Mouse (Mus musculus): ENCODE data around the gene Mrpl11. TPM values are rescaled to one million over a fixed set of nuclear protein-coding genes. Genes with fewer than 3 reads are reported as not detected.
"Not testable (repeated sequence)": the region's sequence is repeated elsewhere in the genome, so short reads cannot be mapped to it uniquely, and the experiment has no call there.

Gene Mrpl11
- polyA plus RNA-seq, 1 experiment from 2014 or later, result 42.8 TPM

DNA sequence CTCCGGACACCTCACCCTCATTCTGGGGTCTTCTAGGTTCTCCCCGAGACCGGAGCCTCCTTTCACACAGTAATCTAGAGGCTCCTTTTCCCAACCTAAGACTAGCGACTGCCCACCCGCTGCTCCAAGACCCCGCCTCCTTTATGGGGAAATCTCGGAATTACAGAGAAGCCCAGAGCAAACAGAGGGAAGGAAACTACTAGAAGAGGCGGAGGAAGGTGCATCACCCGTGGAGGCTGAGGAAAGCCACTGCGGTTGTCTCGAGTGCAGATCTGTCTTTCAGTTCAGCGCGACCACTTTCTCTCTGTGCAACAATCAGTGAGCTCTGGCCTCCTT, 18.7 kb upstream of the Mrpl11 start:
- Histone ChIP-seq H3K27me3 (peaks cover 83% of the 10 kb centered on the region), H3K4me1 (replicated peaks) (peaks cover 15% of the 10 kb centered on the region), H3K4me3 (replicated peaks) (peak overlapping the region; percentile 58), H3K27ac (replicated peaks) (no peak overlapping the region), H3K36me3 (replicated peaks) (no peaks in the 10 kb centered on the region), H3K9me3 (replicated peaks) (no peaks in the 10 kb centered on the region), H3K9ac (no peak overlapping the region), H3K4me2 (peak overlapping the region; percentile 85)
- no peak for ATAC-seq (ENCODE audit: insufficient read depth)
- 6% methylated on average over 13 of the region's 13 CpGs for WGBS (ENCODE audit: insufficient replicate concordance)

GRCm38 (mm10) chr19:4945540-4945939, 16.4 kb upstream of the Mrpl11 start:
- Histone ChIP-seq H3K4me3 (replicated peaks) (no peak overlapping the region), H3K9ac (no peak overlapping the region), H3K4me1 (replicated peaks) (peaks cover 15% of the 10 kb centered on the region), H3K9me3 (replicated peaks) (no peaks in the 10 kb centered on the region), H3K36me3 (replicated peaks) (no peaks in the 10 kb centered on the region), H3K4me2 (no peak overlapping the region), H3K27ac (replicated peaks) (no peak overlapping the region), H3K27me3 (peaks cover 68% of the 10 kb centered on the region)
- no peak for ATAC-seq (ENCODE audit: insufficient read depth)
- 38% methylated on average over 6 of the region's 6 CpGs for WGBS (ENCODE audit: insufficient replicate concordance)

GRCm38 (mm10) chr19:4948641-4949040, 13.3 kb upstream of the Mrpl11 start:
- not testable (repeated sequence) for H3K4me3 ChIP-seq (replicated peaks); H3K9me3 ChIP-seq (replicated peaks); H3K27ac ChIP-seq (replicated peaks); H3K36me3 ChIP-seq (replicated peaks); ATAC-seq (ENCODE audit: insufficient read depth); H3K4me2 ChIP-seq; H3K4me1 ChIP-seq (replicated peaks); H3K9ac ChIP-seq
- 73% methylated on average over 9 of the region's 9 CpGs for WGBS (ENCODE audit: insufficient replicate concordance)
- H3K27me3 ChIP-seq, result peaks cover 38% of the 10 kb centered on the region

DNA sequence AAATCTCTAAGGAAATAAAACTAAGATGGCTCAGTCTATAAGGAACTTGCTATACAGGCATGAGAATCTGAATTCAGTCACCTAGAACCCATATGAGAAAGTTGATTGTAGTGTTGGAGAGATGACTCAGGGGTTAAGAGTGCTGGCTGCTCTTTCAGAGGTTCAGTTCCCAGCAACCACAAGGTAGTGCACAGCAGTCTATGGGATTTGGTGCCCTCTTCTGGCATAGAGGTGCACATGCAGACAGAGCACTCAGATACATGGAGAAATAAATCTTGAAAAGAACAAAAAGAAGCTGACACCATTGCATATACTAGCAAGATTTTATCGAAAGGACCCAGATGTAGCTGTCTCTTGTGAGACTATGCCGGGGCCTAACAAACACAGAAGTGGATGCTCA, 6.3 kb downstream of the Mrpl11 start:
- no peak for ATAC-seq (ENCODE audit: insufficient read depth)
- H3K4me1 ChIP-seq (replicated peaks), result peaks cover 3% of the 10 kb centered on the region
- H3K36me3 ChIP-seq (replicated peaks), result peaks cover 22% of the 10 kb centered on the region
- H3K27ac ChIP-seq (replicated peaks), result no peak overlapping the region
- H3K4me2 ChIP-seq, result no peak overlapping the region
- no peaks in the 10 kb centered on the region for H3K27me3 ChIP-seq
- H3K9me3 ChIP-seq (replicated peaks), result no peaks in the 10 kb centered on the region
- H3K9ac ChIP-seq, result no peak overlapping the region
- WGBS (ENCODE audit: insufficient replicate concordance), result 63% methylated on average over 2 of the region's 2 CpGs
- H3K4me3 ChIP-seq (replicated peaks), result no peak overlapping the region

DNA sequence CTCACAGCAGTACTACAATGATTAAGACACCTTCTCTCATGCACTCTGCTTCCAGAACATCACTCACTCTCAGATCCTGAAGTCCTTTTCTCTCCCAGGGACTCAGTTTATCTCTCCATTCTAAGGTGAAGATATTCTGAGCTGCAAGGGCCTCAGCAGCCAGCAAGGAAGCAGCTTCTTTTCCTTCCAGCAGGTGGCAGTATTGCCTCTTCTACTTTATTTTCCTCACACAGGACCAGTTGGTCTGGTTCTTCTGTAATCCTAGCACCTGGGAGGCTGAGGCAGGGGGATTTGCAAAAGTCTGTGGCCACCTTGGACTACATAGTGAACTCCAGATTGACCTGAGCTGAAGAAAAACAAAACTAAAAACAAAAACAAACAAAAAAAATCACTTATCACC, 19.8 kb downstream of the Mrpl11 start:
- Histone ChIP-seq H3K27me3 (peaks cover 49% of the 10 kb centered on the region), H3K4me2 (no peak overlapping the region), H3K27ac (replicated peaks) (no peak overlapping the region), H3K36me3 (replicated peaks) (no peaks in the 10 kb centered on the region), H3K9ac (no peak overlapping the region), H3K9me3 (replicated peaks) (no peaks in the 10 kb centered on the region), H3K4me1 (replicated peaks) (no peaks in the 10 kb centered on the region), H3K4me3 (replicated peaks) (no peak overlapping the region)
- no peak for ATAC-seq (ENCODE audit: insufficient read depth)

DNA sequence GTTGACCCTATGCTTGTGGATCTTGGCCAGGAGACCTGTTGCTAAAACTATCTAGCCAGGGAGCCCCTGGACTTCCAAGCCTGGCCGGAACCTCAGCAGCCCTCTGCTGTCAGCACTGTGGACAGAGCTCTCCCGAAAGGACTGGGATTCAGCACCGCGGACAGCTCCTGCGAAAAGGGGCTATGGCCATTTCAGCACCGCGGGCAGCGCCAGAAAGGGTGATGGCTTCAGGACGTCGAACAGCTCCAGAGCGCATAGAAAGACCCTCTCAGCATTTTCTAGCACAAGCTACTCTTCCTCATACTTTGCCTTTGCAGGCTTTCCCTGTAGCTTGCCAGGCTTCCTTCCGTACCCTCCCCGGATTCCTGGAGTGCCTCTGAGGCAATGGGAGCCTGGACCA, 27.1 kb downstream of the Mrpl11 start:
- Histone ChIP-seq H3K9me3 (replicated peaks) (no peaks in the 10 kb centered on the region), H3K4me1 (replicated peaks) (no peaks in the 10 kb centered on the region), H3K4me2 (no peak overlapping the region), H3K4me3 (replicated peaks) (no peak overlapping the region), H3K9ac (no peak overlapping the region), H3K27ac (replicated peaks) (no peak overlapping the region), H3K27me3 (peaks cover 83% of the 10 kb centered on the region), H3K36me3 (replicated peaks) (no peaks in the 10 kb centered on the region)
- no peak for ATAC-seq (ENCODE audit: insufficient read depth)
- 4% methylated on average over 13 of the region's 13 CpGs for WGBS (ENCODE audit: insufficient replicate concordance)

GRCm38 (mm10) chr19:4989434-4990255, 27.7 kb downstream of the Mrpl11 start:
- Histone ChIP-seq H3K9me3 (replicated peaks) (no peaks in the 10 kb centered on the region), H3K36me3 (replicated peaks) (no peaks in the 10 kb centered on the region), H3K27me3 (peaks cover 82% of the 10 kb centered on the region), H3K9ac (no peak overlapping the region), H3K4me2 (no peak overlapping the region), H3K4me3 (replicated peaks) (no peak overlapping the region), H3K4me1 (replicated peaks) (no peaks in the 10 kb centered on the region), H3K27ac (replicated peaks) (no peak overlapping the region)
- ATAC-seq (ENCODE audit: insufficient read depth), result no peak
- 18% methylated on average over 47 of the region's 47 CpGs for WGBS (ENCODE audit: insufficient replicate concordance)

- Histone ChIP-seq H3K27me3 (peaks cover 82% of the 10 kb centered on the region), H3K4me3 (replicated peaks) (no peak within 1 kb of the TSS), H3K4me2 (no peak within 1 kb of the TSS), H3K36me3 (replicated peaks) (no peaks in the 10 kb centered on the region), H3K4me1 (replicated peaks) (no peaks in the 10 kb centered on the region), H3K27ac (replicated peaks) (no peak within 1 kb of the TSS), H3K9ac (no peak within 1 kb of the TSS), H3K9me3 (replicated peaks) (no peaks in the 10 kb centered on the region)
- WGBS (ENCODE audit: insufficient replicate concordance), result 16% methylated on average over 4 of the region's 4 CpGs
- no peak for ATAC-seq (ENCODE audit: insufficient read depth)
These were observed 28.3 kb downstream of the Mrpl11 start, which contains the start of gene Npas4 for GRCm38 (mm10) chr19:4990256-4990625. TSS of gene Npas4 (minus strand) at chr19:4990316.

DNA sequence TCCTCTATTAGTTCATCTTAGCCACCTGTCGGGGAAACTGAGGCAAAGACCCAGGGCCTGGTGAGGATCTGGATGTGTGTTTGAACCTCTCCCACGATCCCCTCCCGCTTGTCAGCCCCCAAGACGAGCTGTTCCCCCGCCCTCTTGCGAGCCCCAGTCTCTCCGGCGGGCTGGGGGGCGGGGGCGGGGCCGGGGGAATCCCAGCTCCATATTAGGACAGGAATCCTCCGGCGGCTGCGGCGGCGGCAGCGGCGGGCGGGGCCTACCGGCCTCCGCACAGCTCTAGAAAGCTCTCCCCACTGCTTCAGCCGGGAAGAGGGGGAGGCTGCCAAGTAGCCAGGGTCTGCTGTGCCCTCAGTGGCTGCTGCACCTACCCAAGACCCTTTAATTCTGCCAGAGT, 28.8 kb downstream of the Mrpl11 start:
- Histone ChIP-seq H3K9ac (no peak overlapping the region), H3K4me2 (no peak overlapping the region), H3K4me3 (replicated peaks) (no peak overlapping the region), H3K27me3 (peaks cover 81% of the 10 kb centered on the region), H3K9me3 (replicated peaks) (no peaks in the 10 kb centered on the region), H3K36me3 (replicated peaks) (no peaks in the 10 kb centered on the region), H3K4me1 (replicated peaks) (no peaks in the 10 kb centered on the region), H3K27ac (replicated peaks) (no peak overlapping the region)
- 3% methylated on average over 22 of the region's 22 CpGs for WGBS (ENCODE audit: insufficient replicate concordance)
- ATAC-seq (ENCODE audit: insufficient read depth), result no peak

DNA sequence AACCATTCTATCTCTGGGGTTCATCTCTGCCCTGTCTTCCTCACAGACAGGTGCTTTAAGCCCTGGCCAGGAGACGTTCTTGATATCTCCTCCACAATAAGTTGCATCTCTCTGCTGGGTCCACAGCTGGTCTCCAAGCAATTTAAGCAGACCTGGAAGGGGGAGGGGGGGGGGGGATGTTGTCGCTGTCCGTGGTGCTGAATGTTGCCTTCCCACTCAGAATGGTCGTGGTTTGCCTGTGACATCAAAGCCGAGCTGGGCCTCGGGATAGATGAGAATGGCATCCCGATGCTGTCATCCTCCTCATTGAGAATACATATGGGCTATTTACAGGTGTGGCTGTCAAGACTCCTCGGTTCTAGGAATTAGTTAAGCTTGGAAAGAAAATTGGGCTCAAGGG, 30.4 kb downstream of the Mrpl11 start:
- Histone ChIP-seq H3K9ac (no peak overlapping the region), H3K4me1 (replicated peaks) (no peaks in the 10 kb centered on the region), H3K36me3 (replicated peaks) (no peaks in the 10 kb centered on the region), H3K4me2 (no peak overlapping the region), H3K4me3 (replicated peaks) (no peak overlapping the region), H3K27ac (replicated peaks) (no peak overlapping the region), H3K27me3 (peaks cover 68% of the 10 kb centered on the region), H3K9me3 (replicated peaks) (no peaks in the 10 kb centered on the region)
- WGBS (ENCODE audit: insufficient replicate concordance), result 12% methylated on average over 8 of the region's 8 CpGs
- no peak for ATAC-seq (ENCODE audit: insufficient read depth)

GRCm38 (mm10) chr19:4992904-4993303, 31.0 kb downstream of the Mrpl11 start:
- Histone ChIP-seq H3K36me3 (replicated peaks) (no peaks in the 10 kb centered on the region), H3K9me3 (replicated peaks) (no peaks in the 10 kb centered on the region), H3K9ac (no peak overlapping the region), H3K4me2 (no peak overlapping the region), H3K27me3 (peaks cover 68% of the 10 kb centered on the region), H3K27ac (replicated peaks) (no peak overlapping the region), H3K4me3 (replicated peaks) (no peak overlapping the region), H3K4me1 (replicated peaks) (no peaks in the 10 kb centered on the region)
- WGBS (ENCODE audit: insufficient replicate concordance), result 3% methylated on average over 9 of the region's 9 CpGs
- no peak for ATAC-seq (ENCODE audit: insufficient read depth)

- H3K4me2 ChIP-seq, result no peak overlapping the region
These were observed 32.1 kb downstream of the Mrpl11 start for GRCm38 (mm10) chr19:4994043-4994442.

More at GRCm38 (mm10) chr19:4994043-4994442, 32.1 kb downstream of the Mrpl11 start:
- Histone ChIP-seq H3K27me3 (peaks cover 61% of the 10 kb centered on the region), H3K9me3 (replicated peaks) (no peaks in the 10 kb centered on the region), H3K27ac (replicated peaks) (no peak overlapping the region), H3K9ac (no peak overlapping the region), H3K4me1 (replicated peaks) (no peaks in the 10 kb centered on the region), H3K36me3 (replicated peaks) (no peaks in the 10 kb centered on the region), H3K4me3 (replicated peaks) (no peak overlapping the region)
- no peak for ATAC-seq (ENCODE audit: insufficient read depth)
- WGBS (ENCODE audit: insufficient replicate concordance), result 34% methylated on average over 5 of the region's 5 CpGs

All from liver, embryonic 15.5 days (tissue).